Mouse (Mus musculus) testis, adult 2 months (tissue): ENCODE results near the gene Ccr5. TPM values are rescaled to one million over a fixed set of nuclear protein-coding genes. Genes with fewer than 3 reads are reported as not detected.

Experiments
- H3K27ac ChIP-seq: fragments of 200-500 bp; 2 replicates; pipeline ENCODE4 v1.5.1; 2012; ENCODE audit warnings: low read depth, low read length; ENCODE audit not compliant: control insufficient read depth, insufficient read depth
- H3K27me3 ChIP-seq: fragments of 200-500 bp; 2 replicates; pipeline ENCODE4 v1.6.1; 2012; ENCODE audit warnings: mild to moderate bottlenecking, low read length, moderate library complexity; ENCODE audit not compliant: control insufficient read depth, insufficient read depth
- H3K36me3 ChIP-seq: fragments of 200-500 bp; 2 replicates; pipeline ENCODE4 v1.6.1; 2012; ENCODE audit warnings: mild to moderate bottlenecking, low read length; ENCODE audit not compliant: control insufficient read depth, insufficient read depth
- H3K4me1 ChIP-seq: fragments of 200-500 bp; 2 replicates; pipeline ENCODE4 v1.6.1; 2012; ENCODE audit warnings: low read length; ENCODE audit not compliant: control insufficient read depth, insufficient read depth
- H3K4me3 ChIP-seq: fragments of 200-500 bp; 2 replicates; pipeline ENCODE4 v1.5.1; 2012; ENCODE audit warnings: low read depth, mild to moderate bottlenecking, low read length, moderate library complexity, mixed read lengths; ENCODE audit not compliant: control insufficient read depth
- CTCF ChIP-seq: fragments of 200-500 bp; IDR thresholded peaks from 2 replicates; pipeline ENCODE4 v1.5.1; 2012; ENCODE audit warnings: low read depth, mild to moderate bottlenecking, inconsistent platforms, low read length, moderate library complexity; ENCODE audit not compliant: control insufficient read depth, insufficient read depth, insufficient replicate concordance
- POLR2A ChIP-seq: fragments of 200-500 bp; IDR thresholded peaks from 2 replicates; pipeline ENCODE4 v1.6.1; 2012; ENCODE audit warnings: low read depth, mild to moderate bottlenecking, inconsistent platforms, low read length, moderate library complexity; ENCODE audit not compliant: control insufficient read depth
- polyA plus RNA-seq: library from polyadenylated mRNA; depleted of rRNA; stranded (reverse); fragments of >200 nt; gene quantifications from 2 replicates; pipeline ENCODE4 v1.2.3, GENCODE M21; 2012; rRNA removed

Ccr5 gene
- polyA plus RNA-seq, 1 experiment = 0.48 TPM

DNA sequence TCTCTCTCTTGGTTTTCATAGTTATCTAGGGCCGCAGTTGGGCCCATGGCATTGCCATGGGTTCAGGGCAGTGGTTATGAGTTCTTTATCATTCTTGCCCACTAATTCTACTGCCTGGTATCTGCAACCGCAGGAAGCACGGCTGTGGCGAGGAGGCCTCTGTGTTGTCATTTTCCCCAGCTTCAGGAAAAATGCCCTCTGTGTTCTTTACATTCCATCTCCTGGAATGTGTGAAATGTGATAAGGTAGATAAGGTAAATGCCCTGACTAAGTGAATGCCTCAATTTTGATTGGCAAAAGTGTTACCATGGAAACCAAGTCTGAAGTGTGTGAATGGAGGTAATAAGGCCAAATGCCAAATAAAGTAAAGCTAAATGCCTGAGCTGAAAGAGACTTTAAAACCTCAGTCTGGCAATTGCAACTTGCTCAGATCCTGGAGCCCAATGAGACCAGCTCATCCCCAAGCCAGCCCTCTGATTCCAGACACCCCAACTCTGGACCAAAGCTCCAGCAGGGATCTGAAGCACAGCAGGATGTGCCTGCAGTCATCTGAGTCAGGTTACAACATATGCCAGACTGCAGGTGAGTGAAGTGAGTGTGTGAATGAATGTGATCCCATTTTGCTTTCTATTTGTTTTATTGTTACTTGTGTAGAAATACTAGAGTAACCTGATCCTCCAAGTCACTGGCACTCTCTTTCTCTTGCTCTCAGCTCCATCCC lies 16.9 kb downstream of the Ccr5 start:
- TF ChIP-seq POLR2A = no peak
- no peak for TF ChIP-seq CTCF
- H3K4me1 ChIP-seq = no peaks in the 10 kb centered on the region
- no peak overlapping the region for H3K27ac ChIP-seq
- no peaks in the 10 kb centered on the region for H3K36me3 ChIP-seq
- no peak overlapping the region for H3K4me3 ChIP-seq
- H3K27me3 ChIP-seq = no peaks in the 10 kb centered on the region

- H3K4me3 ChIP-seq = no peak overlapping the region
- TF ChIP-seq POLR2A (no peak), CTCF (no peak)
- no peak overlapping the region for H3K27ac ChIP-seq
- H3K36me3 ChIP-seq = no peaks in the 10 kb centered on the region
- H3K4me1 ChIP-seq = no peaks in the 10 kb centered on the region
- H3K27me3 ChIP-seq = no peaks in the 10 kb centered on the region
These were observed 22.3 kb downstream of the Ccr5 start for GRCm38 (mm10) chr9:124143678-124144077.

DNA sequence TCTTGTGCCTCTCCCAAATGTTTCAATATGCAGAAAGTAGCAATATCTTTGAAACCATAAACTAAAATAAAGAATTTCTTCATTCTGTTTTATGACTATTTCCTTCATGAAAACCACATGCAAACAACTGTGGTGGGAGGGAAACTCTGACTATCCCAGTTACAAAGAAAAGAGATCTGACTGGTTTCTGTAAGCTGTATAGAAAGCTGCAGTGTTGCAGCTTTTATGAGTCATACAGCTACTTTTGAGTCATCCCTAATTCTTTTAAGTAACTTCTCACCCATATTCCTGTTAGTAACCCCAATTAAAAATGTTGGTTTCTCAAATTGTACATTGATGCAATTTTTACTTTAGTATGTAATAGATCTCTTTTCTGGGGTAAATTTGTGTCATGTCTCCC lies 25.0 kb downstream of the Ccr5 start:
- H3K4me1 ChIP-seq = no peaks in the 10 kb centered on the region
- no peak overlapping the region for H3K4me3 ChIP-seq
- no peak for TF ChIP-seq POLR2A
- TF ChIP-seq CTCF = no peak
- no peak overlapping the region for H3K27ac ChIP-seq
- no peaks in the 10 kb centered on the region for H3K36me3 ChIP-seq
- no peaks in the 10 kb centered on the region for H3K27me3 ChIP-seq

Other genes with a start within 250 kb of the Ccr5 start
- gene Ccr1, start 152.9 kb upstream of the Ccr5 start, polyA plus RNA-seq = 0.06 and 0.16 TPM in 2 replicates
- not detected in 2 replicates for gene Ccr1l1, start 143.1 kb upstream of the Ccr5 start, polyA plus RNA-seq
- 0.05 and 0.06 TPM in 2 replicates for gene Ccr3, start 99.6 kb upstream of the Ccr5 start, polyA plus RNA-seq
- 0.30 and 0.43 TPM in 2 replicates for gene Ccr2, start 19.6 kb upstream of the Ccr5 start, polyA plus RNA-seq
- gene 2010315B03Rik, start 191.2 kb downstream of the Ccr5 start, polyA plus RNA-seq = 0.29 and 0.41 TPM in 2 replicates